Mouse (Mus musculus) 3134 (cell line): ENCODE results near the gene Nxf1.

Source experiments
- DNase-seq: peaks from one replicate; pipeline ENCODE4 v3.0.0-alpha.2; 2011; ENCODE audit warnings: low spot score; ENCODE audit not compliant: insufficient read length; ENCODE audit errors: extremely low read depth

The Nxf1 gene

DNA sequence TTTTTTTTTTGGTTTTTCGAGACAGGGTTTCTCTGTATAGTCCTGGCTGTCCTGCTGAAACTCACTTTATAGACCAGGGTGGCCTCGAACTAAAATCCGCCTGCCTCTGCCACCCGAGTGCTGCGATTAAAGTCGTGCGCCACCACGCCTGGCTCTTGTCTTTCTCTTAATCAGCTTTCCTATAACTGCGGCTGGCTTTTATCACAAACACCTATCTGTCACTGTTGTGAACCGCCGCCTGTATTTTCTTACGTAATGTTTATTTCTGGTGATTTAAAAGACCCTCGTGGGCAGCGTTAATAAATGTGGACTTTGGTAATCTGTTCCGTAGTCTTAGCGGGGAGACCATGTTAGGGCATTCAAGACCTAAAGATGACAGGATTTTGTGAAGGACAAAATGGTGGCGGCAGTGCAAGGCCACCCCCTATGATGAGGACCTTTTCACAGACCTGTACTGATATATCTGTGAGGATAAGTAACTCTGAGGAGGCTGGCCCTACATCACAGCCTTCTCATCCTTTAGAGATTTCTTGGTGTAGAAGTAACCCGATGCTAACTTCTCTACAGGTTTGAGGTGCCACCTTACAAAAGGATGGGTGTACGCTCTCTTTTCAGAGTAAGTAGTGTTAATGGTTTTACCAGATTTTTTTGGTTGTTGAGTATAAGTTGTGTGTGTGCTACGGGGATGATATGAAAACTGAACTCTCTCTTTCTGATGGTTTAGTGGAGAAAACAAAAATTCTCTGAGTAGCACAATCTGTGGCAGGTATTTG is 33.1 kb upstream of the Nxf1 start:
- no peak for DNase-seq

DNA sequence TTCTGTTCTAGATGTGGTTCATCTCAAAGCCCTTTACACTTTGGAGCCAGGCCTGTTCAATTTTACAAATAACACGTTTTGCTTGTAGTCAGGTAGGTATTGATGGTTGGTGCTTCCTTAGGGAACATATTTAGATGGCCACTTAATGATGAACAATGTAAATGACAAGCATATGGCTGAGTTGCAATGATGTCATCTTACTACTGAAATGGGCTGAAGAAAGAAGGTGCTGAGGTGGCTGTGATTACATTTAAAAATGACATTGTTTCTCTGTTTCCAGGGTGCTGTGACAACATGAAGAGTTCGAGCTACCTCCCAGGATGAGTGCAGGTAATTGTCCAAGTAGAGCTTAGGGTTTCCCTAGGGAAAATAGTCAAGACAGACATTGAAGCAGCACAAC is 32.5 kb upstream of the Nxf1 start:
- DNase-seq: no peak

DNA sequence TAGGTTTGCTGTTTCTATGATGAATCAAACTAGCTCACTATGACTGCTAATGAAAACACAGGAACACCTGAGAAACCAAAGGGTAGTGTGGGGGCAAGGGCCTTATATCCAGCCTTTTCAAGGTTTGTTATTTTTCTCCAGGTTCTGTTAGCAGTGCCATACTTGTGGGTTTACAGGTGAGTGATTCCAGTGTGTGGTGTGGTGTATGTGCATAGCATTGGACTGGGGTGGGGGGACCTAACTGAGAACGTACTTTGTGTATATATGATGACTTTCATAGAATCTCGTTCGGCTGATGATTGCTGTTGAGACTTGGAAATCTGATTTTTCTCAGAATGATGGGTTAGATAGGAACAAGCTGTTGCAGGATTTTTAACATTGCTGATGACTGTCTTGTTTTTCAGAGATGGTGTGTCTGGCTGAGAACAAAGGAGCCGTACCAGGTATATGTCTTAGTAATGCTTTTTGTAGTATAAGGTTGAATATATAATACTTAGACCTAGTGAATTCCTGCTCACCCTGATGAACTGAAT is 31.7 kb upstream of the Nxf1 start:
- no peak for DNase-seq

DNA sequence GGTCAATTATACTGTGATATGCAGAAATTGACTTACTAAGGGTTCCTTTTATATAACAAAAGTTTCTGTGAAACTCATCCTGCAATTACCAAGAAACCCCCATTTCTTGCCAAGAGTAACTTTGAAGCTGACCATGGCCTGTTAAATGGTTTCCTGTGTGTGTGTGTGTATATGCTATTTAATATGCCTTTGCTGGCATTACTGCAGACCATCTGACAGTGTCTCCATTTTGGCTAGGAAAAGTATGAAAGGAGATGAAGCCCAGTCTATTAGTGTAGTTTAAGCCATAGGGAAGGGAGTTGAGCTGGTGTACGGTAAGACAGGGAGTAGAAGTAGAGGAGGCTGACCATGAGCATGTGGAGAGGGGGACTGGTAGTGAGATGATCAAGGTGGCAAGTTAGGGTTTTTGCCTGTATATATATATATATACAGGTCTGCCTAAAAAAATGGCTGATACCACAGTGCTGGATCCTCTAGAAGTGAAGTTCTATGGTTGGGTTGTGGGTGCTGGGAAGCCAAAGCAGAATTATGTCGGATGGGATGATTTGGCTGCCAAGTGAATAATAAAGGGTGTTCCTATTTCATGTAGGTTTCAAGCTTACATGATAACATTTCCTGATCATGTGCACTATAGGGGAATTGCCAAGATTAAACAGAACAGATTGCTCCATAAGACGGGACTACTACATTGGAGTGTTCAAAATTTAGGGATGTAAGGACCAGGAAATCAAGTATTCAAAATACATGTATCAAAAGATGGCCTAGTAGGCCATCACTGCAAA is 30.1 kb upstream of the Nxf1 start:
- no peak for DNase-seq

DNA sequence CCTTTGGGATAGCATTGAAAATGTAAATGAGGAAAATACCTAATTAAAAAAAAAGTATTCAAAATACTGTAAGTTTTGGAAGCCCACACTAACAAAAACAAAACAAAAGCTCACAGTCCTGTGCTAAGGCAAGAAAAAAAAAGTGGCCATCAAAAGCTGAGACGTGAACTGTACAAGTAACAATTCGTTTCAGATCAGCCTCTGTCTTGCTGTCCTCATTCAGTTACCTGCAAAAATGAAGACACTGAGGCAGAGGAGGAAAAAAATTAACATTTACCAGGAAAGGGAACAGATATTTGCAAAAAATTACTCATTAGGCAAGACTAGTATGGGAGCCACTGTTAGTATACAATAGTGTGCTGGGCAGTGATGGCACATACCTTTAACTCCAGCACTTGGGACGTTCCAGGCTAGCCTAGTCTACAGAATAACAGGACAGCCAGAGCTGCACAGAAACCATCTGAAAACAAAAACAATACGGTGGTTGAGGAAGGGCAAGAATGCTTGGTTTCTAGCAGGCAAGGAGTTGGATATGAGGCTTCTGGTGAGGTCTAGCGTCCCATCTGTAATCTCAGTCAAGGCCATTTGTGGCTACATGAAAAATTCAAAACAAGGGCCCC is 29.3 kb upstream of the Nxf1 start:
- no peak for DNase-seq

DNA sequence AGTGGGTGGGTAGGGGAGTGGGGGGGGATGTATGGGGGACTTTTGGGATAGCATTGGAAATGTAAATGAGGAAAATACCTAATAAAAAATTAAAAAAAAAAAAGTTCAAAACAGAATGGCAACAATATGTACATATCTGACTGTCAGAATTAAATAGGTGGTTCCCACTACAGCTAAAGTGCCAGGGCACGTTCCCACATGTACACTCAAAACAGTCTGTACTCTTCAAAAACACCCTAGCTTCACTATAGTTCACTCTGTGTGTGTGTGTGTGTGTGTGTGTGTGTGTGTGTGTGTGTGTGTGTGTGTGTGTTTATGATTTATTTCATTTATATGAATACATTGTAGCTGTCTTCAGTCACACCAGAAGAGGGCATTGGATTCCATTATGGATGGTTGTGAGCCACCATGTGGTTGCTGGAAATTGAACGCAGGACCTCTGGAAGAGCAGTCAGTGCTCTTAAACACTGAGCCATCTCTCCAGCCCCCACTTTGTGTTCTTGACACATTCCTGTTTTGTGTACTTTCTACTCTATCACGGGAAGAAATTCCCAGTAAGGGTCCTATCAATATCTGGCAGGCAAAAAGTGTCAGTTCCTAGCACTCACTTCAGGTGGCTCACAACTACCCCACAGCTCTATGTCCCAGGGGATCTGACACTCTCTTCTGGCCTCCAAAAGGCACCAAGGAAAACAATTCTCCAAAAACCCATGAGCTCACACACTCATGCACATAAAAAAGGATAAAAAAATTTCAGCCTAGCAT is 28.4 kb upstream of the Nxf1 start:
- DNase-seq: peak; percentile 56

DNA sequence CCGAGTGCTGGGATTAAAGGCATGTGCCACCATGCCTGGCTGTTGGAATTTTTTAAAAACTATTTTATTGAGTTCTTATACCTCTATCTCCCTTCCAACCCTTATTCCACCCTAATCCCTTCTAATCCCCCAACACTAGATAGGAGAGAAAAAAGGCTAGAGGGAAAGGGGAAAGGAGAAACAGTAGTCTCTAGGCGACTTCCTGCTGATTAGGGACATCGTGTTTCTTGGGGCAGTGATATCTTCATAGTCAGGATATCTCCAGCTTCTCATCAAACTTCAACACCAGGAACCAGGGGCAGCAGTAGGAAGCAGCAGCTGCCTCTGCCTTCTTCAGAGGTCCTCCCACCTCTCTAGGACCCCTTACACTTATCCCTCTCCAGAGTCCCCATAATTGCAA is 22.5 kb upstream of the Nxf1 start:
- DNase-seq: no peak

DNA sequence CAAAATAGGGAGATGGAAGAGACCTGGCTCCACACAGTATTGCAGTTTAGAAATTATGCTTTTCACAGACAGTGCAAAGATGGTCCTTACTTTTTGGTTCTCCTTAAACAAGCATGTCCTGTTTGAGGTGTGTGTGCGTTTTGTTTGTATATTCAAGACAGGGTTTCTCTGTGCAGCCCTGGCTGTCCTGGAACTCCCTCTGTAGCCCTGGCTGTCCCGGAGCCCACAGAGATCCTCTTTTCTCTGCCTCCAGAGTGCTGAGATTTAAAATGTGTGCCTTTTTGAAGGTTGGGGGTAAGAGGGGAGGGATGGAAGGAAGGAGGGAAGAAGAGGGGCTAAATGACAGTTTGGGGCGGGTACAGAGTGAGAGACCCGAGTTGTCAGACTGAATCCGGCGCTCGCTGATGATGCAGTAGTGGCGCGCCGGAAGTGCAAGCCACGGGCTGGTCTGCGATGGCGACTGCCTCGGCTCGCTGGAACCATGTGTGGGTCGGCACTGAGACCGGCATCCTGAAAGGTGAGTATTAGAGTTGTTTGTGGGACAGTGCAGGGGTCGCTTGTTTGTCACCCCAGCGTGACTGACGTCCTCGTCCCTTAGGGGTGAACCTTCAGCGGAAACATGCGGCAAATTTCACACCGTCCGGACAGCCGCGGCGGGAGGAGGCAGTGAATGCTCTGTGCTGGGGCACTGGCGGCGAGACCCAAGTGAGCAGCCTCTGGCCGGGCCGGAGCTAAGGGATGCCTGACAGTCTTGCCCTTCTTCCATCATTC is 21.3 kb upstream of the Nxf1 start, which contains the start of gene Wdr74:
Gene Wdr74, plus strand, starts transcription at position 439 of the 771 bp plus-strand sequence.
- DNase-seq: peak; percentile 82

DNA sequence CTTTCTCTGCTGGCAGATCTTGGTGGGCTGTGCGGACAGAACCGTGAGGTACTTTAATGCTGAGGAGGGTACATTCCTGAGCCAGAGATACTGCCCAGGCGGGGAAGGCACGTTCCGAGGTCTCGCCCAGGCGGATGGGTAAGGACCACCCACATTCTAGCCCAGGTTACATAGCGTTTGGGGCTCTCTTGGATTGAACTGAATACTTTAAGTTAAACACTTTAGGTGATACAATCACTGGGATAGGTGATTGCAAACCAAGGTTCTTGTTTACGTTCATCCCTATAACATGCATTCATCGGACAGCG is 20.8 kb upstream of the Nxf1 start:
- no peak for DNase-seq

DNA sequence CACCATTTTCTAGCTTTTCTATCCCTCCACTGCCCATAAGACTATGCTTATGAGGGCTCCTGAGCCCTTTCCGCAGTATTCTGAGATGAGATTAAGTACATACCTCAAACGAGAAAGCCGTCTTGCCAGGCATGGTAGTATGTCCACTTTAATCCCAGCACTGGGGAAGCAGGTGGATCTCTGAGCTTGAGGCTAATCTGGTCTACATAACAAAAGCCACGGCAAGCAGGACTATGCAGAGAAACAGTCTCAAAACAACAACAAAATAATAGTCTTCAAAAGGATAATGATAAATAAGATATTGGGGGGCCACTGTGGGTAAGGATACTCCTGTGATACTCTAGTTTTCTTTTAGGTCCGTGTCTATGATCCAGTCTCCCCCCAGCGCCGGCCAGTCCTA is 18.0 kb upstream of the Nxf1 start:
- DNase-seq: no peak

DNA sequence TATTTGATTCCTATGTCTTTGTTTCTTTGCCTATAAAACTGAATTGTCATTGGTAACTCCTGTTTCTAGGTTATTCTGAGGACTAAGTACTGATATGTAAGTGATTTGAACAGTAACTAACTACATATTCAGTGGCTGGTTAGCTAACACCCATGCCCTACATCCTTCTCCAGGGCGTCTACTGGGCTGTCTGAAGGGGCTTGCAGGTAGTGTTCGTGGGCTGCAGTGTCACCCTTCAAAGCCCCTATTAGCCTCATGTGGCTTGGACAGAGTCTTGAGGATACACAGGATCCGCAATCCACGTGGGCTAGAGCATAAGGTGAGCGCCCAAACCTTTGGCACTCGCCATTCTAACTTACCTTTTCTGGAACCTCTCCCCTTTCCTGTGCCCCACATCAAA is 17.2 kb upstream of the Nxf1 start:
- DNase-seq: no peak

DNA sequence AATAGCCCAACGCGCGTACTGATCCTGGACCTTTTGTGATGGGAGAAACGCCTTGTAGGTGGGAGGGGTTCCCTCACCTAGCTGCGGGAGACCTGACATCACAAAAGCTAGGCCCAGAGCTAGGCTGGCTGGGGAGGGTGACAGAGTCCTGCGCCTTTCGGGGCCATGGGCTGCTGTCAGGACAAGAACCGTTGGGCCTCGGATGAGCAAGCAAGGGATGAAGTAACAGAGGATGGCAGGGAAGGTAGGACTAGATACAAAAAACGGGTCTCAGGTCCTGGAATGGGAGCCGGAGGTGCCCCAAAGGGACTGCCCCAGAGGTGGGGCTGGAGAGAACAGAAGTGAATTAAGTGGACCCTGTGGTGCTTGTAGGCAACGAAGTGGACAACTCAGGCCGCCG is 16.3 kb upstream of the Nxf1 start, which contains the start of gene 1700092M07Rik:
Gene 1700092M07Rik, plus strand, starts transcription at position 116 of the 400 bp plus-strand sequence.
- DNase-seq: no peak

DNA sequence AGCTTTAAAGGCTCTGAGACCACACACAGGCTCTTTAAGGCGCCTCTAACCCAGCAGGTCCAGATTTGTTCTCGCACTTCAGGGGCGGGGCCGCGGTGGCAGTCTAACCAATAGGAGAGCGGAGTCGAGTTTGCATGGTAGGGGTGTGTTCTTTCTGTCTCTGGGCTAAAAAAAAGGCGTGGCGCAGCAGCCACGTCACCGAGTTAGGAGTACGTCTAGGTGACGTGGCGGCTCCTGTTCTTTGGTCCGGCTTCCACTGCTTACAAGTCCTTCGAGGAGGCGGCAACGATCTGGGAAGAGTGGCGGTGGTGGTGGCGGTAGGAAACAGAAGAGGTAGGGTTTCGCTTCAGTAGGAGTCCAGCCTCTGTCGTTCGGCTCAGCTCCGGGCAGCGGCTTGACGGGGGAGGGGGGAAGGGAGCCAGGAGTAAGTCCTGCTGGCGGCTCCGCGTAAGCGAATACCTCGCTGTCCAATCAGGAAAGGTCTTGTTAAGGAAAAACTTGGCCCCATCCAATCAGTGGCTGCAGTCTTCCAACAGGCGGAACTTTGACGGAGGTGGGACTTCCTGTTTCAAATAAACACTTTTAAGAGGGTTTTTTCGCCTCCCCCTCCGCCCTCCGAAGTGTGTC is 15.5 kb upstream of the Nxf1 start, which contains the start of gene Stx5a:
Gene Stx5a, plus strand, starts transcription at position 171 of the 627 bp plus-strand sequence.
- peak; percentile 98 for DNase-seq

DNA sequence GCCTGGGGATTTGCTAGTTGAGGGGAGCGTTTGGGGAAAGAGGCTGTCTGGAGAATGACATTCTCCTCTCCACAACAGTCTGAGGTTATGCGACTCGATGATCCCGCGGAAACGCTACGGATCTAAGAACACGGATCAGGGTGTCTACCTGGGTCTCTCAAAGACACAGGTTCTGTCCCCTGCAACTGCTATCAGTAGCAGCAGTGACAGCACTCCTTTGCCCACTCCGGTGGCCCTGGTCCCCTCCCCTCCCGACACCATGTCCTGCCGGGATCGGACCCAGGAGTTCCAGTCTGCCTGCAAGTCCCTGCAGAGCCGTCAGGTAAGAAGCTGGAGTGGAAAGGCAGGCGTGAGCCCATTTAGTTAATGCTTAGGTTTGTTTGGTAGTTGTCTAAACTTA is 14.7 kb upstream of the Nxf1 start:
- no peak for DNase-seq

DNA sequence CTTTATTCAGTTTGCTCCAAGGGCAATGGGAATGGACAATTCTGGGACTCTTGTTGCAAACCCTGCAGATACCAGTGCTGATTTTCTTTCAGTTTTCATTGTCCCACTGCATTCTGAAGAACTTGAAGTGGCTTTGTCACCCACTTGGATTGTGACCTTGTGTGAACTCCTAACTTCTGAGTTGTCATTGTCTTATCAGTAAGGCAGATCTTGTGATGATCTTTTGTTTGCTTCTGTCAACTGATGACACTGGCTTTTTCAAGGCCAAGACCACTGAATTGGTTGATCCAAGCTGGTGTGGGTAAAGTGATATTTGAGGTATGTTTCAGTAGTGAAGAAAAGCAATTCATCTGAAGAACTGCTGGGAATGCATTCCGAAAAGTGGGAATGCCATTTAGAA is 11.5 kb upstream of the Nxf1 start:
- DNase-seq: no peak

DNA sequence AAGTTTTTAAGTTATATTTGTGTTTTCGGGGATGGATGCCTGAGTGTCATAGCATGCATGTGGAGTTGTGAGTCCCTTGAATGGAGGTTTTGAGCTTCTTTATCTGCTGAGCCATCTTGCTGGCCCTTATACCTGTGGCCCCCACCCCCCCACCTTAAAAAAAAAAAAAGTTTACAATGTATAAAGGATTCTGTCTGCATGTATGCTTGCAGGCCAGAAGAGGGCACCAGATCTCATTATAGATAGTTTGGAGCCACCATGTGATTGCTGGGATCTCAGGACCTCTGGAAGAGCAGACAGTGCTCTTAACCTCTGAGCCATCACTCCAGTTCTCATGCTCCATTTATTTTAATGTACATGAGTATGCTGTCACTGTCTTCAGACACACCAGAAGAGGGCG is 9.5 kb upstream of the Nxf1 start:
- no peak for DNase-seq

DNA sequence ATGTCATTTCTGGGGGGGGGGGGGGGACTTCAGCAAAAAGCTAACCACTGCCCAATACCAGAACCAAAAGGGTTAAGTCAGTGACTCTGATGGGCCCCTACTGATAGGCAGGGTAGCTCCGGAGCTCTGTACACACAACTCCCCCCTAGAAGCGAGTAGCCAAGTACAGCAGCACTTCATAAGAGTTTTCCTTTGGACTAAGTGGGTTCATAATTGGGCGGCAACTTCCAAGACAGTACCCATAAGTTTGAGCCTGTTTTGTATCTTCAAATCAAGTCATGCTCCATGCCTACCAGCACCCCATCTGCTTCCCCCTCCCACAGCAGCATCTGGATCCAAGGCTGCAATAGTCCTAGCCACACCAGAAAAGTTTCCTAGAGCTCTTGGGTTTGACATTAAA is 1.2 kb upstream of the Nxf1 start:
- no peak for DNase-seq

DNA sequence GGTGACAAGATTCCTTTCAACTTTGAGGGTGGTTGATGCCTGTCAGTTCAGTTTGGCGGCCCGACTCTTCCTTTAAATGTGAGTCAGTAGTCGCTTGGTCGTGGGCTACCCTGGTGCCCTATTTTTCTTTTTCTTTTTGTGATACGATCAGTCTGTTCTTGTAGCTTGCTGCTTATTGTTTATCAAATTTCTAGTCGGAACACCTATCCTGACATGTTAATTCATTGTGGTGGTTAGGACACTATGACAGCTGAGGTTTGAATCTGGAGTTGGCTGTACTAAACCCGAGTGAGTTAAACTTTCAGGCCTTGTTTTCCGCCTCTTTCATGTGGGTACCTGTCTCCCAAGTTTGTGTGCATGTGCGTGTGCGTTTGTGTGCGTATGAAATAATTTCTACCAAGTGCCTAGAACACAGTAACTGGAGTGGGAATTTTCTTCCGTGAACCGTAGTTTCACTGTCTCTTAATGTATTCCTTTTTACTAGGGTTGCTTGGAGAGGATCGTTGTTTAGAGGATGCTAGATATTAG is 662 bp downstream of the Nxf1 start:
- DNase-seq: no peak

DNA sequence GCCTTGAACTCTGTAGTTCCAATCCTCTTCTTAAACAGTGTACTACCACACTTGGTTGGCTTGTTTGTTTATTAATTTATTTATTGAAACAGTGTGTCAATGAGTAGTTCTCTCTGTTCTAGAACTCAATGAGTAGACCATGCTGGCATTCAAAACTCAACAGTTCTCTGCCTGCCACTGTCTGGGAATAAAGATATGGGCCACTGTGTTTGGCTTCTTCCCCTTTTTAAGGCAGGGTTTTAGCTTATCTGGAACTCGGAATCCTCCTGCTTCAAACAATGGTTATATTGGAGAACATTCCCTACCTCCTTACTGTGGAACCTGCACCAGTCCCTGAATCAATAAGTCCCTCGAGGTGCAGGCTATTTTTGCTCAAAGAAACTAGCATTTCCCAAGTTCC is 2.0 kb downstream of the Nxf1 start:
- DNase-seq: no peak
